Mouse (Mus musculus) liver (tissue): ENCODE data around the gene Vps37c.

Experiments
- DNase-seq: peaks from one replicate; pipeline ENCODE4 v3.0.0-alpha.2; 2020; ENCODE audit warnings: mixed read lengths

Vps37c gene

DNA sequence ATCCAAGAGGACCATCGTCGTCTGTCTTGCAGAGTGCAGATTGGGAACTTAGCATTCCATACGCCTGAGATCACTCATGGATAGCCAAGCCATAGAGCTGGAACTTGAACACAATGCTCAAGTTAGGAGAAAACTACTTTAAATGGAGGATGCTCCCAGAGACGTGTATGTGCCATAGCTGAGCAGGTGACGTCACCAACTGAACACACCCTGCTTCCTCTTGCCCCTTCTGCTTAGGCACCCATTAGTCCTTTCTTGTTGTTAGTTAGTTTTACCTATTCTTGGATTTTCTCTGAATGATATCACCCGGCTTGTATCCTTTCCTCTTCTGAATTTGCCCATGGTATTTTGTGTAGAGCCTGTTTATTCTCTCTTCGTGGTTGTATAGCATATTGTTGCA is 58.6 kb downstream of the Vps37c start:
- no peak for DNase-seq

DNA sequence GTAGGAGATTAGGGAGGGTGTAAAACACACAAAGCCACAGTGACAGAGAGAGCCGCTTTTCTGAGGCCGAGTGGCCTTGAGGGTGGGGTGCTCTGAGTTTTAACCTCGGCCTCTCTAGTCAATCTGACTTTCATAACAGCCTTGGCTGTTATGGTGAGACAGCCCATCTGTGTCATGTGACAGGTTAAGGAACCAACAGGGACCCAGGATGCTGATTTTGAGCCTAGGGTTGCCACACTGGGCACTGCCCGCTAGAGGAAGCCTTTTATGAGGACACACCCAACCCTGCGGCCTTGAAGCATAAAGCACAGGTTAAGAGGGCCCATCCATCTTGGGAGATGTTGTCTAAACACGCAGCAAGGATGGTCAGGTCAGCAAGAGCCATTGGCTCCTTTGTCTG is 59.2 kb downstream of the Vps37c start:
- no peak for DNase-seq

DNA sequence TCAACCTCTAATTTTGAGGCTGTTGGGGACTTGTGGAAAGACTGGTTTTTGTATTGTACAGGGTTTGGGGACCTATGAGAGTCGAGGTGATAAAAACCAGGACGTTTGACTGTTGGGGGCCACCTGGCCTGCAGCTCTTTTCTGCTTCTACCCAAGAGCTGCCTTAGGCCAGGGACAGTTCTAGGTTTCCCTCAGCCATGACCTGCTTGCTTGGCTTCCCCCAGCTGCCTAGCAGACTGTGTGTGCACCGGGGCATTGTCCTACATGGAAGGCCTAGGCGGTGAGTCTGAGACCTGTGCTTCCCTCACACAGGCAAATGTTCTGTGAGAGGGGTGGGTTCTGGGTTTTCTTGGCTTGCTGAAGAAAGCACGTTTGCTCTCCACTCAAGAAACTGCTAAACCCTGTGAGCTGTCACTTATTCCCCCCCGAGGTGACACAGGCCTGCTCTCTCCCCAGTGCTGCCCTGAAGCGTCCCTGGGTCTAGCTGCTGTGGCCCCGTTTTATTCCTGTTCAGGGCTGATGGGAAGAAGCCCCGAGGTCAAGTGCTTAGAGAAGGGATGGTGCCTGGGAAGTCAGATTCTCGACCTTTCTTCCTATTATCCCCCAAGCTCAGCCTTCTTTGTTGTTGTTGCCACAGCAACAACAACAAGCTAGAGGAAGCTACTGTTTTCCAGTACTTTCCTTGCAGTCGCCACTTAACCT is 60.0 kb downstream of the Vps37c start:
- no peak for DNase-seq

DNA sequence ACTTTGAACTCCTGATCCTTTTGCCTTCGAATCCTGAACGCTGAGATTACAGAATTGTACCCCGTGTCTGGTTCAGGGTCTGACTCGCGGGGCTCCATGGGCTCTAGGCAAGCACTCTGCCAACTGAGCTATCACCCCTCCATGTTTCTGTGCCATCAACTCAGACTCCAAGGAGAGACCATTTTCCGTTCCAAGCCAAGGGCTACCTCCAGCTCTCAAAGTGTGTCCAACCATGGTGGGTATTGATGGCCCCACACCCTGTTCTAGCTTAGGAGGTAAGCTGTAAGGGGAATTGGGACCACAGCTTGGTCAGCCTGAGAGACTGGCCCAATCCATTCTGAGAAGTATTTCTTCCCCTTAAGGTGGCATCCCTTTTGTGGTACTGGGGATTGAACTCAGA is 60.8 kb downstream of the Vps37c start:
- DNase-seq: no peak

DNA sequence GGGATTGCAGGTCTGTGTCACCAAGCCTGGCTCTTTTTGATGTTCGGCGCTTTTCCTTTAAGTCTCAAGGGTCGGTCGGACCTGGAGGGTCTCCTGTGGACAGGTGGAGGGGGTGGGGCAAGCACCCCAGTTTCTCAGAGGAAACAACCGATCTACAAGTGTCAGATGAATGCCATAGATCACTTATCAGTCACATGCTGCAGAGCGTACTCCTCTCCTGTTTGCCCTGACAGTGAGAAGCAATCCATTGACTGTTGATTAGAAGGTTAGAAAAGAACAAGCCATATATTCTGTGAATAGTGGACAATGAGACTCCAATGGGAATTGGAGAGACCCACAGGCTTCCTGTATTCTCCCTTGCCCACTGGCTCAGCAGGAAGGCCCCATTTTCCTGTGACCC is 61.6 kb downstream of the Vps37c start:
- DNase-seq: no peak

DNA sequence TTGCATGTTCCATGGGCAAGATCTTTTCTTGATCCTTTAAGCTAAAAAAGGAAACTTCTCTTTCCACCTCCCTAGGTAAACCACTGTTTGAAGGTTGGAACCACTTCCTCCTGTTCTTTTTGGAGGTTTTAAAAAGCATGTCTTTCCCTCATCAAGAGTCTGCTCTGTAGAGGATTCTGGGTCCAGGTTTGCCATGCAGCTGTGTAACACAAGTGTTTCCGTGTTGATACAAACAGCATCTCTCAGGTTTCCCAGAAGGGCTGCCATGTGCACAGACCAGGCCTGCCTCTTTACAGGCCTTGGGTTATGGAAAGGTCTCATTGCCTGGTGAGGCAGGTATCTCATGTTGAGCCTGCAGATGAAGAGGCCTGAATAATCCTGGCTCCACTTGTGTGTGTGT is 63.1 kb downstream of the Vps37c start:
- DNase-seq: no peak

DNA sequence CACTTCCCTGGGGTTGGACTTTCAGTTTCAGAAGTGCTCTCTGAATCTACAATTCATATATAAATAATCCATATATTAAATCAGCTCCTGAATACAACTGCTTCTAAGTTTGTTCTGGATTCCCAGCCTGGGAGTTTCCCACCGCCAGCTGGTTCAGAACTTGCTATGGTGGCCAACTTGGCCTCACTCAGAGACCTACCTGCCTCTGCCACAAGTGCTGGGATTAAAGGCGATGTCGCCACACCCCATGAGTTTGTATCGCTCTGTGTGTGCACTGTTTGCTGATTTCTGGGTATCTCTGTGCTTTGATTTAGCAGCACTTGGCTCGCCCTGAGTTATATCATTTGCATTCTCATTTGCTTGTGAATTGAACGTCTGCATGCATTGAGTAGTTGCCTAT is 63.6 kb downstream of the Vps37c start:
- no peak for DNase-seq

DNA sequence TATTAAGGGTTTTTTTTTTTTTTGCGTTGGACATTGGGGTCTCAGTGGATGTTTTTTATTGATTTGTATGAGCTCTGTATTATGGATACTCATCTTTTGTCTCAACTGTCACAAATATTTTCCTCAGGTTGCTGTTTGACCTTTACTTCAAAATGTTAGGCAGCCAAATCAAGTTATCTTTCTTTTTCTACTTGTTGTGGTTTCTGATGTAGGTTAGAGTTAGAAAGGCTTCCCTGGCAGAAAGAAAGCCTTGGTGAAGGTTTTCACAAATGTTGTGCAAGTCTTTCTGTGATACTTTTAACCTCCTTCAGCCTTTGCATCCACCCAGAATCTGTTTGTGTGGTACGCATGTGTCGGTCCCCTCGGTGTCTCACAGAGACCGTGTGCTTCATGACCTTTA is 64.1 kb downstream of the Vps37c start:
- no peak for DNase-seq

DNA sequence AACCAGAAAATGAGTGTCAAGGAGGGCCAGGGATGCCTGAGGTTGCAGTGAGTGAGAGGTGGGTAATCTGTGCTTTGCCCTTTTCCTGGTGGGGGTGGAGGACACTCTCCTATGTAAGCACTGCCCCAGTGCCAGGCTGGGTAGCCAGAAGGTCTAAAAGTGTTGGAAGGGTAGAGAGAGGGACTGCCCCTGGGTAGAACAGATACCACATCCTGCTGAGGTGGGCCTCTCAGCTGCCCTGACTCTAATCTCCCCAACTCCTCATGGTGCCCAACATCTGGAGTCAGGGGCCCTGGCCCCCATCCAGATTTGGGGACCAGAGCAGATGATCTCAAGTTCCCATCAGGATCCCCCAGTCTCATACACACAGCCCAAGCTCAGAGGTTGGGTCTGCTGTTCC is 68.6 kb downstream of the Vps37c start:
- DNase-seq: no peak

DNA sequence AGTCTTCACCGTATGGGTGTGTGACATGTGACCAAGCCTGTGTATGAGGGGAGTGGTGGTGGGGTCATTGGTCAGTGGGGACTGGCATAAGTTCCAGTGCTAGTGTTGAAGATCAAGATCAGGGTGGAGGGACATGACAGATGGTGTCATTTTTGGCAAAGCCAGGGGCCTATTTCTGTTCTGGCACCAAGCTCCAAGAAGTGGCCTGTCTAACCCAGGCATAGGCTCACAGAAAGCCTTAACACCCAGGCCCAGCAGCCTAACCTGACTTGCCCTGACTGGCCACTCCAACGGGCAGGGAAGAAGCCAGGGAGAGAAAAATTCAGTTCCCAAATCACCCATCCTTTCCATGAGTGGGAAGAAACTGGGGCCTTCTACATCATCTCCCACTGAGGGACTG is 69.0 kb downstream of the Vps37c start:
- DNase-seq: no peak

DNA sequence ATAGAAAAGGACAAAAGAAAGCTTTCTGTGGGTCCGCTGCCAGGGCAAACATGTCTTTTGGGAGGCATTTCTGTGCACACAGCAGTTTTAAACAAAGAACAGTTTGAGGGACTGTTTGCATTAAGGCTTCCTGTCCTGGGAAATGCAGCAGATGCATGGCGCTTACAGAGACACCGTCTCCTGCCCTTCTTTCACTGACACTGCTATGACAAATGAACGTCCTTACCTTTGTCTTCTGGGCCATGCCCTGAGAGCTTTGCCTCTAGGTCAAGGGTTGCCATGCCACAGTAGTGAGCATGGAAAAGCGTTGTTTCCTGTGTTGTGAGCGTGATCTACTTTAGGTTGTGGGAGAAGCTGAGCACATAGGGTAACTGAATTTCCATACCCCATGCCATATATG is 70.2 kb downstream of the Vps37c start:
- no peak for DNase-seq

DNA sequence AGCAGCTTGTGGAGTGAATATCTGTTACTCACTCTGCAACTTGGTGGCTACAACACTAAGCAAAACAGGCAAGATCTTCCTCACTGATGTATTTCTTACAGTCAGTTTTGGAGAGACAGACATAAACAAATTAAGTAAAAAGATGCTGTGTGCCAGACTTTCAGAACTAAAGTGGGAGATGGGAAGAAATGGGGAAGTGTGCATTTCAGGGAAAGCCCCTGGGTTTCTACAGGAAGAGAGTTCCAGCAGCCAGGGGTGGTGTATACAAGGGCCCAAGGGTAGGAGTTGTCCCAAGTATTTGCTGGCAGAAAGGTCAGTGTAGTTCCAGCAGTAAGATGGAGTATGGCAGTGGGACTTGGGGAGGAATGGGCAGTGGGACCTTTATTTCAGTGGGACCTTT is 71.0 kb downstream of the Vps37c start:
- no peak for DNase-seq

DNA sequence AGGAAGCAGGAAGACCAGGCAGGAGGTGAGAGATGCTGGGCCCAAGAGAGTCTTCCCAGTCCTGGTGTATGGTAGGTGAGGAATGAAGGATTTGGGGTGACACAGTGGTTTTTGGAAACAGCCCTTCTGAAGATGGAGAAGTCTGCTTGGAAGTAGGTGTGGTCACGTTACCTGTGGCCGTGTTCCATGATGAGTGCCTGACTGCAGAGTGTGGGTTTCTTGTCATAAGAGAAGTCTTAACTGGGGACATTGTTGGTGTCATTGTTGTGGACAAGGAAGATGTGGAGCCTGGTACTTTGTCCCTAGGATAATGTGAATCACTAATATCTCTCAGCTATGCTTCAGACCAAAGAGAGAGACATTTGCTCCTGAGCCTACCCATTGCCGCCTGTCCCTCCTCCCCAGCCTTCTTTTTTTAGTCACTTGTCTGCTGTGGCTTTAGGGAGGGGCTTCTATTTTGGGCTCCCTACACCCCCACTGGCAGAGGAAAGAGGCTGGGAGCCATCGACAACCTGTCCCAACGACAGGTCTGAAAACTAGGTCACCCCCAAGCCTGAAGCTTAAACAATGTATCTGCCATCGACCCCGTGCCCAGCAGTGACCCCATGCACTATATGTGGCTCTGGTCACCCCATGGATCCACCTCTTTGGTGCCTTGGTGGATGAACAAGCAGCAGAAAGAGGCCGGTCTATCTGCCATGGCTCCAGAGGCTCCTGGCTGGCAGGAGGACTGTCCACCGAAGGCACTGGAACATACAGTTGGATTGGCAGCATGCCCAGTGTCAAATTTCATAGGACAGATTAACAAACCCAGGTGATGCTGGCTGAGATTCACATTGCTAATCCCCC is 71.7 kb downstream of the Vps37c start:
- DNase-seq: no peak

DNA sequence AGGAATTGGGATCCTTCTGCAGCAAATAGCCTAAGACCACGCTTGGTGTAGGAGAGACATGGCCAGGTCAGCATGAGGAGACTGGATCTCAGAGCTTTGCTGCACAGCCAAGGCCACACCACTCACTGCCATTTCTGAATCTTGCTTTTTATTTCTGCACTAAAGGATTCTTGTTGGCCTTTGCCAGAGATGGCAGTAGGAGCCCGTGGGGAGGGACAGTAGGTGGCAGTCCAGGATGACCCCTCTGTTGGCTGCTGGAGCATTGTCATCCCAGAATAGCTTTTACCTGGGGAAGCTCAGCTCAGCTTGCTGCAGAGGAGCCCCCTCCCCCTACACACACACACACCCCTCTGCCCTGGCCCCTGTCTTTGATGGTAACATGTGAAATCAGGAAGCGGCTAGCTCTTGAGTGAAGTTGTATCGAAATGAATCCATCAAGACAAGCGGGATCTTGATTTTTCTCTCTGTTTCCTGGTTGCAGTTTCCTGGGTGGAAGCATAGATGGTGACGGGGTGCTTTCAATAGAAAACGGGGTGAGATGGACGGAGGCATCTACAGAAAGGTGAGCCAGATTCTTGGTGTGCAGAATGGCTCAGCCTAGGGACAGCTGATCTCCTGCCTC is 73.4 kb downstream of the Vps37c start:
- no peak for DNase-seq

DNA sequence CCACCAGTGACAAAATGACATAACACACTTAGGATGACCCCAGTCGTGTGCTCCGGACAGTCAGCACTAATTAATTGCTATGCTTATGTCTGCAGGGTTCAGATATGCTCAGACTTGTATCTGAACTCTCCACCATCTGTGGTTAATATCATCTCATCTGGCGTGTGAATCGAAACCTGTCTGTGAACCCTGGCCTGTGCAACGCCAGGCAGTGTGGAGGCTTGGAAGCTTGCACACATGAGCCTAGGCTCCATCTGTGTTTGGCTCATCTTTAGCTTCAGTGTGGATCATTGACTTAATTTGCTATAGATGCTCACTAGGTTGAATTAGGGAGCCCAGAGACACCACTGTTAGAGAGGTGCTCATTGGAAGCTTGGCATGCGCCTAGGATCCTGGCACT is 73.9 kb downstream of the Vps37c start:
- DNase-seq: no peak

DNA sequence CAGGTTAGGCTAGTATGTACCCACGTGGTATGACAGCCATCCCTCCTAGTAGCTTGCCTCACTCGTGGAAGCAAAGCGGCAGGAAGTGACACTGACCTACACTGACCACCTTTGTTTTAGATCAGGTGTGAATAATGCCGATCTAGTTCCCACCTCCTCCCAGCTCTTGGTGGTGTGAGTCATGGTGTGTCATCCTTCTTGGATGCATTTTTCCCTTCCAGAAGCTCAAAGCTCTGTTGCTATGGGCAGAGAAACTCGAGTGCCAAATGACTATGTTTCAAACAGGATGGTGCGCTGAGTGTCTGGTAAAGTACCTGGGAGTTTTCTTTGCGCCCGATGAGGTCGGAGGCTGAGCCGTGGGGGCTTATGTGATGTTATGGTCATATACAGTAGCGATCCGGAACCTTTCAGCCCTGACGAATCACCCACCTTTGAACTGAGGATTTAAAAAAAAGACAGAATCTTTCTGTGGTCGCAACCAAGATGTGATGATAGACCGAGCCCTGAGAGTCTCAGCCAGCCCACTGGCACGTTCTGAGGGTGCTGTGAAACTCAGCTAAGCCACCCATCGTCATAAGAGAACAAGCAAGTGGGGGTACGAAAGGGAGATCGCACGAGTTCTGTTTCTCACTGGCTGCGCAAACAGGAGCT is 75.0 kb downstream of the Vps37c start:
- DNase-seq: no peak
